Mouse (Mus musculus) neural tube, embryonic 11.5 days (tissue): ENCODE results near the gene Cdh4. TPM values are rescaled to one million over a fixed set of nuclear protein-coding genes. Genes with fewer than 3 reads are reported as not detected.
A peak's percentile ranks its signal among the peaks of the same experiment; 100 is the strongest.

Source experiments
- ATAC-seq: fragments of 200-750 bp; cut with Nextera tagmentation; 2 replicates; pipeline ENCODE4 v1.8.0; 2017; ENCODE audit warnings: moderate number of reproducible peaks, mild to moderate bottlenecking, moderate TSS enrichment, moderate library complexity; ENCODE audit not compliant: insufficient read depth, low FRiP score, low TSS enrichment
- DNase-seq: peaks from one replicate; pipeline ENCODE4 v3.0.0-alpha.2; 2015; ENCODE audit warnings: low spot score
- H3K27ac ChIP-seq: fragments of 300-500 bp; sonication (generic); 2 replicates; pipeline ENCODE4 v1.5.1; 2014; ENCODE audit warnings: low read depth, mild to moderate bottlenecking, low read length
- H3K27me3 ChIP-seq: fragments of 300-500 bp; sonication (generic); 2 replicates; pipeline ENCODE4 v1.6.1; 2014; ENCODE audit warnings: mild to moderate bottlenecking, low read length, mixed read lengths; ENCODE audit not compliant: control insufficient read depth, insufficient read depth
- H3K36me3 ChIP-seq: fragments of 300-500 bp; sonication (generic); 2 replicates; pipeline ENCODE4 v1.6.1; 2014; ENCODE audit warnings: mild to moderate bottlenecking, low read length, moderate library complexity, mixed read lengths; ENCODE audit not compliant: control insufficient read depth, insufficient read depth
- H3K4me1 ChIP-seq: fragments of 300-500 bp; sonication (generic); 2 replicates; pipeline ENCODE4 v1.6.1; 2014; ENCODE audit warnings: low read length, mixed read lengths; ENCODE audit not compliant: control insufficient read depth, insufficient read depth
- H3K4me2 ChIP-seq: fragments of 300-500 bp; sonication (generic); 2 replicates; pipeline ENCODE4 v1.6.1; 2014; ENCODE audit warnings: low read depth, mild to moderate bottlenecking, moderate library complexity
- H3K4me3 ChIP-seq: fragments of 300-500 bp; sonication (generic); 2 replicates; pipeline ENCODE4 v1.5.1; 2014; ENCODE audit warnings: low read depth, low read length
- H3K9ac ChIP-seq: fragments of 300-500 bp; sonication (generic); 2 replicates; pipeline ENCODE4 v1.6.1; 2014; ENCODE audit warnings: mild to moderate bottlenecking, low read length
- H3K9me3 ChIP-seq: fragments of 300-500 bp; sonication (generic); 2 replicates; pipeline ENCODE4 v1.6.1; 2016; ENCODE audit warnings: low read length; ENCODE audit not compliant: control insufficient read depth
- WGBS: fragments of 180-500 bp; shearing (Covaris S2); extraction: QIAGEN DNeasy Blood & Tissue Kit; methylation state at CpG from one replicate; pipeline ENCODE4 v1.1.7; 2014; 5-methylcytosine and 5-hydroxymethylcytosine counted together
- polyA plus RNA-seq: library from polyadenylated mRNA; unstranded; fragments of >200 nt; fragmentation: Nextera tagmentation; extraction: Ambion mirVana; gene quantifications from 2 replicates; pipeline ENCODE4 v1.2.1, GENCODE M21; 2014

Cdh4 gene
- polyA plus RNA-seq, 1 experiment from 2014 or later, result 9.4 TPM

- Histone ChIP-seq H3K36me3 (no peaks in the 10 kb centered on the region), H3K27ac (no peak overlapping the region), H3K4me1 (no peaks in the 10 kb centered on the region), H3K9ac (no peak overlapping the region), H3K9me3 (no peaks in the 10 kb centered on the region), H3K4me2 (no peak overlapping the region), H3K27me3 (no peaks in the 10 kb centered on the region), H3K4me3 (no peak overlapping the region)
- no peak for ATAC-seq
- no peak for DNase-seq
- WGBS, result 73% methylated on average over 3 of the region's 3 CpGs
Observed at GRCm38 (mm10) chr2:179862676-179863075, 420.4 kb downstream of the Cdh4 start.

- H3K9ac ChIP-seq, result no peak overlapping the region
- H3K4me2 ChIP-seq, result no peak overlapping the region
- no peaks in the 10 kb centered on the region for H3K36me3 ChIP-seq
- no peak overlapping the region for H3K27ac ChIP-seq
- ATAC-seq (no peak), DNase-seq (no peak)
- no peaks in the 10 kb centered on the region for H3K4me1 ChIP-seq
- no peaks in the 10 kb centered on the region for H3K27me3 ChIP-seq
- no peaks in the 10 kb centered on the region for H3K9me3 ChIP-seq
- H3K4me3 ChIP-seq, result no peak overlapping the region
- 67% methylated on average over 3 of the region's 3 CpGs for WGBS
Observed at GRCm38 (mm10) chr2:179863266-179863665, 421.0 kb downstream of the Cdh4 start.

- Histone ChIP-seq H3K9me3 (no peaks in the 10 kb centered on the region), H3K4me3 (no peak overlapping the region), H3K27me3 (no peaks in the 10 kb centered on the region), H3K4me1 (peaks cover 7% of the 10 kb centered on the region; the same call in 1 of the 2 replicates), H3K9ac (no peak overlapping the region), H3K27ac (no peak overlapping the region), H3K4me2 (no peak overlapping the region), H3K36me3 (no peaks in the 10 kb centered on the region)
- ATAC-seq (no peak), DNase-seq (no peak)
- 71% methylated on average over 5 of the region's 5 CpGs for WGBS
Observed at GRCm38 (mm10) chr2:179865097-179865496, 422.9 kb downstream of the Cdh4 start.

- 84% methylated on average over 3 of the region's 3 CpGs for WGBS
- H3K4me1 ChIP-seq, result peaks cover 7% of the 10 kb centered on the region; the same call in 1 of the 2 replicates
Observed at GRCm38 (mm10) chr2:179867669-179868068, 425.4 kb downstream of the Cdh4 start.

GRCm38 (mm10) chr2:179869871-179870270, 427.6 kb downstream of the Cdh4 start:
- Histone ChIP-seq H3K4me2 (no peak overlapping the region), H3K27ac (no peak overlapping the region)

More at GRCm38 (mm10) chr2:179867669-179868068, 425.4 kb downstream of the Cdh4 start:
- Histone ChIP-seq H3K9me3 (no peaks in the 10 kb centered on the region), H3K36me3 (no peaks in the 10 kb centered on the region), H3K4me2 (no peak overlapping the region), H3K4me3 (no peak overlapping the region), H3K9ac (no peak overlapping the region), H3K27me3 (no peaks in the 10 kb centered on the region), H3K27ac (no peak overlapping the region)
- no peak for DNase-seq
- no peak for ATAC-seq

GRCm38 (mm10) chr2:179872724-179873123, 430.5 kb downstream of the Cdh4 start:
- H3K4me3 ChIP-seq, result no peak overlapping the region
- 66% methylated on average over 5 of the region's 5 CpGs for WGBS
- H3K27ac ChIP-seq, result no peak overlapping the region
- no peak overlapping the region for H3K9ac ChIP-seq
- H3K36me3 ChIP-seq, result no peaks in the 10 kb centered on the region
- H3K4me1 ChIP-seq, result peaks cover 7% of the 10 kb centered on the region
- no peaks in the 10 kb centered on the region for H3K9me3 ChIP-seq
- ATAC-seq (no peak), DNase-seq (peak; percentile 57)
- H3K27me3 ChIP-seq, result no peaks in the 10 kb centered on the region
- no peak overlapping the region for H3K4me2 ChIP-seq

More at GRCm38 (mm10) chr2:179869871-179870270, 427.6 kb downstream of the Cdh4 start:
- no peaks in the 10 kb centered on the region for H3K9me3 ChIP-seq
- 15% methylated on average over 2 of the region's 2 CpGs for WGBS
- H3K36me3 ChIP-seq, result no peaks in the 10 kb centered on the region
- H3K4me1 ChIP-seq, result peaks cover 7% of the 10 kb centered on the region
- no peaks in the 10 kb centered on the region for H3K27me3 ChIP-seq
- H3K4me3 ChIP-seq, result no peak overlapping the region
- DNase-seq (no peak), ATAC-seq (no peak)
- H3K9ac ChIP-seq, result no peak overlapping the region; the same call in 1 of the 2 replicates

- Histone ChIP-seq H3K27ac (no peak overlapping the region), H3K9me3 (no peaks in the 10 kb centered on the region), H3K9ac (no peak overlapping the region), H3K36me3 (no peaks in the 10 kb centered on the region), H3K4me1 (peaks cover 7% of the 10 kb centered on the region), H3K4me2 (no peak overlapping the region), H3K27me3 (no peaks in the 10 kb centered on the region), H3K4me3 (no peak overlapping the region)
- ATAC-seq (no peak), DNase-seq (peak; percentile 40)
- 43% methylated on average over 5 of the region's 5 CpGs for WGBS
Observed at GRCm38 (mm10) chr2:179873315-179873714, 431.1 kb downstream of the Cdh4 start.

- peak; percentile 79 for DNase-seq
- Histone ChIP-seq H3K4me2 (no peak overlapping the region), H3K27me3 (no peaks in the 10 kb centered on the region), H3K4me3 (no peak overlapping the region), H3K36me3 (no peaks in the 10 kb centered on the region), H3K4me1 (no peaks in the 10 kb centered on the region; the same call in 1 of the 2 replicates), H3K27ac (no peak overlapping the region), H3K9ac (no peak overlapping the region), H3K9me3 (no peaks in the 10 kb centered on the region)
- 3% methylated on average over 3 of the region's 3 CpGs for WGBS
- ATAC-seq, result peak; percentile 42; the same call in 1 of the 2 replicates
Observed at GRCm38 (mm10) chr2:179875147-179875546, 432.9 kb downstream of the Cdh4 start.

- no peak overlapping the region for H3K9ac ChIP-seq
- DNase-seq (peak; percentile 62), ATAC-seq (no peak)
- H3K4me3 ChIP-seq, result no peak overlapping the region
- no peaks in the 10 kb centered on the region for H3K36me3 ChIP-seq
- WGBS, result 73% methylated on average over 9 of the region's 9 CpGs
- no peaks in the 10 kb centered on the region; the same call in 1 of the 2 replicates for H3K4me1 ChIP-seq
- H3K9me3 ChIP-seq, result no peaks in the 10 kb centered on the region
- H3K27me3 ChIP-seq, result no peaks in the 10 kb centered on the region
- H3K27ac ChIP-seq, result no peak overlapping the region
- no peak overlapping the region for H3K4me2 ChIP-seq
Observed at GRCm38 (mm10) chr2:179877551-179878215, 435.5 kb downstream of the Cdh4 start.
